Mouse (Mus musculus): ENCODE data around the gene Cacna1d. TPM values are rescaled to one million over a fixed set of nuclear protein-coding genes. Genes with fewer than 3 reads are reported as not detected.

Cacna1d gene
- polyA plus RNA-seq, 1 experiment from 2014 or later = 4.2 TPM

DNA sequence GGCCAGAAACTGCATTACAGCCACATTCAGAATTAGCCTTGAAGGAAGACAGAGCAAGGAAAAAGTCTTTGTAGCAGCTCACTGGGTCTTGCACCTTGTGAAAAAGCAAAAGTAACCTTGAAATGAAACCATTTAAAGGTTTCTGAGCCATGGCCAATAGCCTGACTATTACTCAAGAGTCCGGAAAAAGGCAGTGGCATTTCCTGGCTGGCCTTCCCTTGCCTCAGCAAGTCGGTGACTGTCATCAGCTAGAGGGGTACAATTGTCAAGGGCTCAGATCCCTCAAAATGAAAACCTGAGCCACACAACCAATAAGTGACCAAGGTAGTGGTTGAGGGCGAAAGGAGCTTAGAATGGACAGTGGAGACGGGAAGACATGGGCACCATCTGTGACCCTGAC is 66.6 kb downstream of the Cacna1d start:
- WGBS = 90% methylated on average over 4 of the region's 4 CpGs
- no peak overlapping the region for H3K9ac ChIP-seq
- H3K4me3 ChIP-seq (replicated peaks) = no peak overlapping the region
- no peaks in the 10 kb centered on the region for H3K27me3 ChIP-seq
- no peaks in the 10 kb centered on the region for H3K36me3 ChIP-seq
- no peak overlapping the region for H3K4me2 ChIP-seq (replicated peaks)
- peaks cover 11% of the 10 kb centered on the region; the same call in 1 of the 2 replicates for H3K4me1 ChIP-seq
- H3K27ac ChIP-seq (replicated peaks) = no peak overlapping the region
- no peak for ATAC-seq (ENCODE audit: insufficient number of reproducible peaks, low FRiP score, low TSS enrichment, low read depth)
- no peaks in the 10 kb centered on the region for H3K9me3 ChIP-seq (replicated peaks)

- no peak overlapping the region for H3K4me3 ChIP-seq (replicated peaks)
- no peaks in the 10 kb centered on the region for H3K9me3 ChIP-seq (replicated peaks)
- H3K4me1 ChIP-seq = 0 out of 2 replicates have a peak, but pooled peaks cover 7% of the 10 kb centered on the region
- no peaks in the 10 kb centered on the region for H3K27me3 ChIP-seq
- ATAC-seq (ENCODE audit: insufficient number of reproducible peaks, low FRiP score, low TSS enrichment, low read depth) = no peak
- no peak overlapping the region for H3K27ac ChIP-seq (replicated peaks)
- 81% methylated on average over 7 of the region's 7 CpGs for WGBS
- H3K36me3 ChIP-seq = no peaks in the 10 kb centered on the region
- no peak overlapping the region for H3K4me2 ChIP-seq (replicated peaks)
- H3K9ac ChIP-seq = no peak overlapping the region
Measured at GRCm38 (mm10) chr14:30422376-30423140, 68.7 kb downstream of the Cacna1d start.

DNA sequence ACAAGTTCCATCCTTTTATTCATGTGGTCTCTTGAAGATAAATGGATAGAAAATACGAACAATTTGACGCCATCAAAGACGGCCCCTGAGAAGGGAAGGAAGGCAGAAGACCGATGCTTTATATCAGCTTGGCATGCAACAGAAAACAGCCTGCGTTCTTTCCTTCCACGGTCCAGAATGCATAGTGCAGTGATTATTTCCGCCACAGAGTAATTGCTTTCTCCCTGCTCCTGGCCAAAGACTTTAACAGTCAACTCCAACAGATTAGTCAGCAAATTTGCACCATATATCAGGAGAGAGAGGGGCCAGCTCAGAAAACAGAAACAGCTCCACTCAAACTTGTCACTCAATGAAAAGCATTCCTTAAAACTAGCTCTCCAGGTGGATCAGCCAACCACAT is 71.8 kb downstream of the Cacna1d start:
- 59% methylated on average over 7 of the region's 7 CpGs for WGBS
- Histone ChIP-seq H3K9ac (no peak overlapping the region), H3K4me3 (replicated peaks) (no peak overlapping the region), H3K27me3 (no peaks in the 10 kb centered on the region), H3K9me3 (replicated peaks) (no peaks in the 10 kb centered on the region), H3K36me3 (no peaks in the 10 kb centered on the region), H3K4me2 (replicated peaks) (no peak overlapping the region), H3K4me1 (0 out of 2 replicates have a peak, but pooled peaks cover 7% of the 10 kb centered on the region), H3K27ac (replicated peaks) (no peak overlapping the region)
- ATAC-seq (ENCODE audit: insufficient number of reproducible peaks, low FRiP score, low TSS enrichment, low read depth) = no peak

- H3K27ac ChIP-seq (replicated peaks) = no peak overlapping the region
Measured at GRCm38 (mm10) chr14:30419046-30419445, 72.2 kb downstream of the Cacna1d start.

DNA sequence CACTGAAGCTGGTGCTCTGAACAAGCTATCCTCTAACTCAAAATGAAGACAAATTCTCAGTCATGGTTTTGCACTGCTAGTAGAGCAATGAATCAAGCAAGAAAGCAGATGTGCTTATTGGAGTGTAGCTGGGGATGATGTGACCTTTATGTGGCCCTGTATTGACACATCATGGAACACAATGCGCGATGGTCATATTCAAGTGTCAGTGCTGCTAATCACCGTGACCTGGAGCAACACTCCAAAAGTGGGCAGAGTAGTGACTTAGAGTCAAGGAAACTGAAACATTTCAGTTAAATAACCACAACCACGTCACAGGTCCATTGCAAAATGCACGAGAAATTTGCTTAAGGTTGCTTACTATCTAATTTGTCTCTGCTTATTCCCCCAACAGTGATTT is 75.4 kb downstream of the Cacna1d start:
- 0 out of 2 replicates have a peak, but pooled peaks cover 7% of the 10 kb centered on the region for H3K4me1 ChIP-seq
- WGBS = 92% methylated on average over 5 of the region's 5 CpGs
- ATAC-seq (ENCODE audit: insufficient number of reproducible peaks, low FRiP score, low TSS enrichment, low read depth) = no peak
- no peaks in the 10 kb centered on the region for H3K27me3 ChIP-seq
- H3K4me2 ChIP-seq (replicated peaks) = no peak overlapping the region
- no peak overlapping the region for H3K27ac ChIP-seq (replicated peaks)
- H3K9me3 ChIP-seq (replicated peaks) = no peaks in the 10 kb centered on the region
- no peak overlapping the region for H3K4me3 ChIP-seq (replicated peaks)
- H3K36me3 ChIP-seq = no peaks in the 10 kb centered on the region
- no peak overlapping the region for H3K9ac ChIP-seq

More at GRCm38 (mm10) chr14:30419046-30419445, 72.2 kb downstream of the Cacna1d start:
- no peaks in the 10 kb centered on the region for H3K27me3 ChIP-seq
- H3K4me1 ChIP-seq = 0 out of 2 replicates have a peak, but pooled peaks cover 7% of the 10 kb centered on the region
- H3K9ac ChIP-seq = no peak overlapping the region
- no peaks in the 10 kb centered on the region for H3K36me3 ChIP-seq
- H3K9me3 ChIP-seq (replicated peaks) = no peaks in the 10 kb centered on the region
- H3K4me2 ChIP-seq (replicated peaks) = no peak overlapping the region
- no peak overlapping the region for H3K4me3 ChIP-seq (replicated peaks)
- no peak for ATAC-seq (ENCODE audit: insufficient number of reproducible peaks, low FRiP score, low TSS enrichment, low read depth)
- 56% methylated on average over 6 of the region's 6 CpGs for WGBS

DNA sequence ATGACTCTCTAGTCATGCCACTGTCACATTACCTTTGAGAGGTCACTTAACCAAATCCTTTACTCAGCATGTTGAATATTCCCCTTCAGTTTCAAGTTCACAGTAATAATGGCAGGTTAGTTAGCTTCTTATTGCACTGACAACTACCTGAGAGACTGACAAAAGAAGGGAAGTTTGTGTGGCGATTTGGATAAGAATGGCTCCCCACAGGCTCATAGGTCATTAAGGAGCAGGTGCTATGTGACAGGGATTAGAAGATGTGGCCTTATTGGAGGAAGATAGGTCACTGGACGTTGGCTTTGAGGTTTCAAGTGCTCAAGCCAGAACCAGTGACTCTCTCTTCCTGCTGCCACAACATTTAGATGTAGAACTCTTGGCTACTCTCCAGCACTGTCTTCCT is 77.1 kb downstream of the Cacna1d start:
- H3K9ac ChIP-seq = no peak overlapping the region
- H3K4me2 ChIP-seq (replicated peaks) = no peak overlapping the region
- no peaks in the 10 kb centered on the region for H3K9me3 ChIP-seq (replicated peaks)
- no peak for ATAC-seq (ENCODE audit: insufficient number of reproducible peaks, low FRiP score, low TSS enrichment, low read depth)
- WGBS = 69% methylated on average over 2 of the region's 2 CpGs
- H3K27me3 ChIP-seq = no peaks in the 10 kb centered on the region
- H3K27ac ChIP-seq (replicated peaks) = no peak overlapping the region
- H3K4me3 ChIP-seq (replicated peaks) = no peak overlapping the region
- no peaks in the 10 kb centered on the region for H3K36me3 ChIP-seq
- peaks cover 3% of the 10 kb centered on the region; the same call in 1 of the 2 replicates for H3K4me1 ChIP-seq

DNA sequence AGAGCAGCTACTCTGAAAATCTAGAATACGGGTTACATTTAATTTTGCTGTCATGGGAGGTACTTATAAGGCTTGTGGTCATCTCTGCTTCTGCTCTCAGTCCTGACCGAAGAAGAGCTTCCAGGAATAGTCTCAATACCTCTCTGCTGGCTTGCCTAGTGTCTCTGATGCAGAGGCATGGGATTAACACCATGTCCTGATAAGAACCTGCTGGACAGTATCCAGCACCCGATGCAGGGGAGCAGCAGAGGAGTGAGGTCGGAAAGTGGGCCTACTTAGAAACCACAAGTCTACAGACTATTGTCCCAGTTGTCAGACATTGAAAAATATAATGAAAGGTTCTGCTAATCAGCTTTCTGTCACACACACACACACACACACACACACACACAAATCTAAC is 81.9 kb downstream of the Cacna1d start:
- Histone ChIP-seq H3K4me1 (no peaks in the 10 kb centered on the region; the same call in 1 of the 2 replicates), H3K36me3 (no peaks in the 10 kb centered on the region), H3K9ac (no peak overlapping the region), H3K9me3 (replicated peaks) (no peaks in the 10 kb centered on the region), H3K4me3 (replicated peaks) (no peak overlapping the region), H3K4me2 (replicated peaks) (no peak overlapping the region), H3K27ac (replicated peaks) (no peak overlapping the region), H3K27me3 (no peaks in the 10 kb centered on the region)
- no peak for ATAC-seq (ENCODE audit: insufficient number of reproducible peaks, low FRiP score, low TSS enrichment, low read depth)
- 79% methylated on average over 4 of the region's 4 CpGs for WGBS

- no peak overlapping the region for H3K4me2 ChIP-seq (replicated peaks)
- H3K9ac ChIP-seq = no peak overlapping the region
- no peaks in the 10 kb centered on the region for H3K36me3 ChIP-seq
- H3K4me1 ChIP-seq = no peaks in the 10 kb centered on the region; the same call in 1 of the 2 replicates
- H3K9me3 ChIP-seq (replicated peaks) = no peaks in the 10 kb centered on the region
- 72% methylated on average over 8 of the region's 8 CpGs for WGBS
- no peak overlapping the region for H3K4me3 ChIP-seq (replicated peaks)
- ATAC-seq (ENCODE audit: insufficient number of reproducible peaks, low FRiP score, low TSS enrichment, low read depth) = no peak
- no peak overlapping the region for H3K27ac ChIP-seq (replicated peaks)
- H3K27me3 ChIP-seq = no peaks in the 10 kb centered on the region
Measured at GRCm38 (mm10) chr14:30405456-30406225, 85.6 kb downstream of the Cacna1d start.

- H3K9me3 ChIP-seq (replicated peaks) = no peaks in the 10 kb centered on the region
- H3K27ac ChIP-seq (replicated peaks) = no peak overlapping the region
- H3K27me3 ChIP-seq = no peaks in the 10 kb centered on the region
- no peak for ATAC-seq (ENCODE audit: insufficient number of reproducible peaks, low FRiP score, low TSS enrichment, low read depth)
- no peak overlapping the region for H3K4me2 ChIP-seq (replicated peaks)
- no peak overlapping the region for H3K4me3 ChIP-seq (replicated peaks)
- no peaks in the 10 kb centered on the region for H3K4me1 ChIP-seq
- H3K36me3 ChIP-seq = no peaks in the 10 kb centered on the region
- WGBS = 55% methylated on average over 1 of the region's 1 CpGs
- no peak overlapping the region for H3K9ac ChIP-seq
Measured at GRCm38 (mm10) chr14:30378306-30378705, 112.9 kb downstream of the Cacna1d start.

- no peak overlapping the region for H3K9ac ChIP-seq
- no peak for ATAC-seq (ENCODE audit: insufficient number of reproducible peaks, low FRiP score, low TSS enrichment, low read depth)
- H3K4me2 ChIP-seq (replicated peaks) = no peak overlapping the region
- H3K4me1 ChIP-seq = no peaks in the 10 kb centered on the region
- H3K27me3 ChIP-seq = no peaks in the 10 kb centered on the region
- H3K27ac ChIP-seq (replicated peaks) = no peak overlapping the region
- no peak overlapping the region for H3K4me3 ChIP-seq (replicated peaks)
- H3K36me3 ChIP-seq = no peaks in the 10 kb centered on the region
- H3K9me3 ChIP-seq (replicated peaks) = no peaks in the 10 kb centered on the region
- 33% methylated on average over 1 of the region's 1 CpGs for WGBS
Measured at GRCm38 (mm10) chr14:30372878-30373277, 118.4 kb downstream of the Cacna1d start.

- Histone ChIP-seq H3K36me3 (no peaks in the 10 kb centered on the region), H3K4me1 (no peaks in the 10 kb centered on the region), H3K9ac (no peak overlapping the region), H3K27ac (replicated peaks) (no peak overlapping the region), H3K9me3 (replicated peaks) (no peaks in the 10 kb centered on the region), H3K4me3 (replicated peaks) (no peak overlapping the region), H3K27me3 (no peaks in the 10 kb centered on the region), H3K4me2 (replicated peaks) (no peak overlapping the region)
- 72% methylated on average over 2 of the region's 2 CpGs for WGBS
- ATAC-seq (ENCODE audit: insufficient number of reproducible peaks, low FRiP score, low TSS enrichment, low read depth) = no peak
Measured at GRCm38 (mm10) chr14:30371070-30371469, 120.2 kb downstream of the Cacna1d start.
